Mouse (Mus musculus) thymus, adult 18-20 months (tissue): ENCODE data around the gene Fhit.
A peak's percentile ranks its signal among the peaks of the same experiment; 100 is the strongest.
"Not testable (repeated sequence)": the region's sequence is repeated elsewhere in the genome, so short reads cannot be mapped to it uniquely, and the experiment has no call there.

ENCODE experiments used
- DNase-seq, 2 experiments: peaks; one replicate each; pipeline ENCODE4 v3.0.0; 2022; ENCODE audit warnings: mixed read lengths in 2 of 2

Fhit gene

GRCm38 (mm10) chr14:11161751-11162231 is at the start of gene Fhit:
Fhit (minus strand) TSS chr14:11162035.
- peak; percentile 59 to 72 for DNase-seq

GRCm38 (mm10) chr14:11206786-11207185 is 45.0 kb upstream of the Fhit start:
- no peak for DNase-seq

DNA sequence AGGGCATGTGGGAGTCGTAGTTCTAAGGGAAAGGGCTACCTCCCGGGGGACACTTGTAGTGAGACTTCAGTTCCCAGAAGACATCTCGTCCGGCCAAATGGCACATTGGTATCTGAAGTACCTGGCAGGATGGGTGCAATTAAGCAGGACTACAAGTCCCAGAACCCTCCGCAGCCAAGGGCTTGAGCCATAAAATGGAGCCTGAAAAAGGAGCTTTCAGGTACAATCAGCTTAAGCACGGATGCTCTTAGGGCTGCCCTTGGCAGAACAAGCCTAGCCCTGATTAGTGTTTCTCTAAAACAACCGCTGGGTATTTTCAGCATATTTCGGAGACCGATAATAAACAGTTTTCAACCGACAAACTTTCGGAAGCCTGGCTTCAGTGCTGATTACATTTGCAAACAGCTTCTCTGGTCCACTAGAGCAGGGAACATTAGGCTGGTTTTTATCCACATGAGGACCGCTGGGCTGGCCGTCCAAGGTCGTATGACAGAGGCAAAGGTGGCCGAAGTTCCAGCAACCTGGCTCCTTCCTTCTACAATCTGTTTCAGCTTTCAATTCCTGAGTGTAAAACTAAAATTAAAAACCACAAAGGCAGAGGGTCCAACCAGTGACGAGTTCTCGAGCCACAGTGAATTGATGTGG is 907 bp downstream of the Fhit start:
- peak; percentile 26 to 30 for DNase-seq

- no peak for DNase-seq
Measured at GRCm38 (mm10) chr14:11159641-11160040, 2.2 kb downstream of the Fhit start.

DNA sequence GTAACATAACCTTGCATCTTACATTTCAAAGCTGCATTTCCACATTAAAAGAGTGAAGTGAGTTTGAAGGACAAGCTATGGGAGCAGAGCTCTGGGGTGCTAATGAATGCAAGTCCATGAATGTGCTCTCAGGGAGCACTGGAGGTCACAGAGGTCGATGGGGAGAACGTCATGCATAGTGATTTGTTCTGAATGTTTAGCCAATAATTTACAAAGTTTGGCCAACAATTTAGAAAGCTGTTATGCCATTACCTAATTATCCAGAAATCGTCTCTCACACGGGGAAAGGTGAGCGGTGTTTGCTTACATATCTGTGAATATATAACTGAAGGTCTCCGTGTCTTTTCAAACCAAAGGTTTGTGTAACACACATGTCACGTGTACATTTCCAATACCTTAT is 2.8 kb downstream of the Fhit start:
- DNase-seq: no peak

DNA sequence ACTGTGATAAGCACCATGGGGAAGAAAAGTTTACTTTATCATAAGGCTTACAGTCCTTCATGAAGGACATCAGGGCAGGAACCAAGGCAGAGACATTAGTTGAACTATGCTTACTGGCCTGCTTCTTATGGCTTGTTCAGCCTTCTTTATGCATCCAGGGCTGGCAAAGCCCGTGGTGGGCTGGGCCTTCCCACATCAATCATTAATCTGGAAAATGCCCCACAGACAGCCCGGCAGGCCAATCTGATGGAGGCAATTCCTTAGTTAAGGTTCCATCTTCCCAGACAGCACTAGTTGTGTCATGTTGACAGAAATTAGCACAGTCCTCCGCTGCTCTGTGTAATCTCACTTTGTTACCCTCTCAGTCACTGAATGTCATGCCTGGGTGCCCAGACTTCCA is 4.1 kb downstream of the Fhit start:
- DNase-seq: no peak

DNA sequence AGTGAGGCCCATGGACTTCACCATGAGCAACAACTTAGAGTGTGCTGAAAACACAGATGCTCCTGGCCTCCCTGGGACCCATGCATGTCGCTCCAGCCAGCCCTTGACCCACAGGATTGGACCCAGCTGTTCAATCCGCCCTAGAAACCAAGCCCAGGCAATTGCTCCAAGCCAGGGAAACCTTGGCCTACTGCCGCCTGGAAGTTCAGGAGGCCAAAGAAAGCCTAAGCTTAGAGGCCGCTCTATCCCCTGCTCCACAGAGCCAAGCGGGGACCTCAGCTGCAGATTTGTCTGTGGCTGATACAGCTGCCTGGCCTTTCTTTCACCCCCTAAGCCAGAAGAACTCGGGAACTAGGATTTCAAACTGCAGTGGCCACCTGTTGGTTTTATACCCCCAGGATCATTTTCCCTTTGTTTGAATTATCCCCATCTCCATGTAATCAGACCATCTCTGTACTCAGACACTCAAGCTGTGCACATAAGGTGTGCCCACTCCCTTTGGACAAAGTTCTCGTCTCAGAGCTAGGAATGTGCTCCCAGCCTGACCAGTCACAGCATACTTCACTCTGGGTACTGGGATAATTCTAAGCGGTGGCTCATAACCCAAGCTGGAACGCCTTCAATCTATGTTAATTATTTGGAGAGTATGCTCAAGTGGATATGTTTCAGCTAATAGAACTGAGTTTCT is 10.1 kb downstream of the Fhit start:
- DNase-seq: no peak

- DNase-seq: no peak
Measured at GRCm38 (mm10) chr14:11133787-11134735, 27.8 kb downstream of the Fhit start.

DNA sequence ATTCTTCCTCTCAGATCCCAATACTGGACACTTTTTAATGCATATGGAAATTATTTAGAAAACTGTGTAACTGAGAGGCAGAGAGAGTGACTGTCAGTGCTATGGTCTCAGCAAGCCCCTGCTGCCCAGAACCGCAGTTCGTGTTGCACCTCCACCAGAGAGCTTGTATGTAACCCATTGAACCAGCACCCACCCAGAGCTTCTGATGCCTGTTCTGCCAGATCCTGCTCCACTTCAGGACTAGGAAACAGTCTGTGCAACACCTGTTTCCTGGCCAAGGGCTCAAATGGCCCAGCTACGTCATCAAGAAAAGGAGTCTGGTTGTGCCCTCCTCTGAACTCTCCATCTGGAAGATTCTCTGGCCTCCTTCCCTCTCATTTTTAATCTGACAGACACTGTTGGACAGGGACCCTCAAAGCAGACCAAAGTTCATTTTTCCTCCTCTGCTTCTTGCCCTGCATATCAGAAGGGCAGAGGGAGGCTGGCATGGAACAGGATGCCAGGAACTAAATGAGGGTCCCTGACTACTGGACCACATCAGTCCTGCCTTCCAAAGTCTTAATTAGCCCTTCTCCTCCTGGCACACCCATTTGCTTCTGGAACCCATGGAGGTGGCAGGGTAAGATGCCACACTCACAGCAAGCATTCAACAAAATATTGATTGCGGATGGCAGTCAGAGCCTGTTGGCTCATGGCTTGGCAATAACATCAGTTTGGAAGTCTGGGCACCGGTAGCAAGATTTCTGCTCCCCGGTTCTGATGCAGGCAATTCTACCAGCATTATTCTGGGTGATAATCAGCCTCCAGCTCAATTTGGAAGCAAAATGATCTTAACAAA is 29.0 kb downstream of the Fhit start:
- no peak for DNase-seq

DNA sequence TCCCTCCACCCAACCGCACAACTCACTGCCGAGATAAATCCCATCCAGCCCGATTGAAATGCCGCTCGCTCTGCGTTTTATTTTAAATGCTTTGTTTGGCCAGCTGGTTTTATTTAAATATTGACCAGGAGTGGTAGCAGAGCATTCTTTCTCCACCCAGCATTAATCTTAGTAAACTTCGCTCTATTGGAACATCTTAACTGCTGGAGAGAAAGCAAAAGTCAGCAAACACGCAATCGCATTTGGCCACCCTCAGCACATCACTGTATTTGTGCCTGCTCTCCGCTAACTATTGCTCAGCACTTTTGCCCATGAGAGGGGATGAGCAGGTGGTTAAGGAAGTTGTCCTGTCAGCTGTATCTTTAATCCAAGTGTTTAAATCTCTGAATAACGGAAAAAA is 36.7 kb downstream of the Fhit start:
- no peak for DNase-seq

DNA sequence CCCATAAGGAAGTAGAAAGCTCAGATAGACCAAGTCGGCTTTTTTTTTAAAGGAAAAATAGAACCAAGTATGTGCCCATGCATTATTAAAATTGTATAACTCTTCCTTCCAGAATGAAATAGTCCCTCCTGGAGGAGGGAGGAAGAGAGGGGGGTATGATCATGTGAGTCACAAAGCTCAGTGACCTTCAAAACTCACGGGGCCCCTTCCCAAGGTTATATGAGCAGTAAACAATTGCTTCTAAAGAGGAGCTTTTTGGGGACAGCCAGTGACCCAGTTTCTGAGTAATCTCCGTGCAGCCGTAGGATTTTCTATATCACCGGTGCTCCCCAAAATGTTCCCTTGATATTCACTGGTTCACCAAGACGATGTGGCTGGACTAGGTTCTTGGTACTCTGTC is 42.8 kb downstream of the Fhit start:
- DNase-seq: no peak

- DNase-seq: no peak
Measured at GRCm38 (mm10) chr14:11085596-11085995, 76.2 kb downstream of the Fhit start.

GRCm38 (mm10) chr14:11083946-11084345 is 77.9 kb downstream of the Fhit start:
- no peak for DNase-seq

DNA sequence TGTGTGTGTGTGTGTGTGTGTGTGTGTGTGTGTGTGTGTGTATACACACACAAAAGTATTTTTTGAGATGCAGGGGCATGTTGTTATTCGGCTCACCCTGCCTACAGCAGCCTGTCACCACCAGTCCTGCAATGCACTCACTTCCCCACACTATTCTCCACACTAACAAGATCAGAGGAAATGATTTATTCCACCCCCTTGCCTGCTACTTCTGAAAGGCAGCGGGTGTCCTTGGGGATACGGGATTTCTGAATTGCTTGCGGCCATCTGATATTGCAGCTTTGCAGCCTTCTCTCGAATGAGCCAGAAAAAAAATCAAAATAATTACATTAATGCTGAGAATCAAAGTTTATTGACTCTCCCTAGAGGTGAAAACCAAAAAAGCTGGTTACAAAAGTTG is 78.4 kb downstream of the Fhit start:
- no peak for DNase-seq

GRCm38 (mm10) chr14:11063594-11063993 is 98.2 kb downstream of the Fhit start:
- no peak for DNase-seq

GRCm38 (mm10) chr14:11060221-11060620 is 101.6 kb downstream of the Fhit start:
- no peak for DNase-seq

DNA sequence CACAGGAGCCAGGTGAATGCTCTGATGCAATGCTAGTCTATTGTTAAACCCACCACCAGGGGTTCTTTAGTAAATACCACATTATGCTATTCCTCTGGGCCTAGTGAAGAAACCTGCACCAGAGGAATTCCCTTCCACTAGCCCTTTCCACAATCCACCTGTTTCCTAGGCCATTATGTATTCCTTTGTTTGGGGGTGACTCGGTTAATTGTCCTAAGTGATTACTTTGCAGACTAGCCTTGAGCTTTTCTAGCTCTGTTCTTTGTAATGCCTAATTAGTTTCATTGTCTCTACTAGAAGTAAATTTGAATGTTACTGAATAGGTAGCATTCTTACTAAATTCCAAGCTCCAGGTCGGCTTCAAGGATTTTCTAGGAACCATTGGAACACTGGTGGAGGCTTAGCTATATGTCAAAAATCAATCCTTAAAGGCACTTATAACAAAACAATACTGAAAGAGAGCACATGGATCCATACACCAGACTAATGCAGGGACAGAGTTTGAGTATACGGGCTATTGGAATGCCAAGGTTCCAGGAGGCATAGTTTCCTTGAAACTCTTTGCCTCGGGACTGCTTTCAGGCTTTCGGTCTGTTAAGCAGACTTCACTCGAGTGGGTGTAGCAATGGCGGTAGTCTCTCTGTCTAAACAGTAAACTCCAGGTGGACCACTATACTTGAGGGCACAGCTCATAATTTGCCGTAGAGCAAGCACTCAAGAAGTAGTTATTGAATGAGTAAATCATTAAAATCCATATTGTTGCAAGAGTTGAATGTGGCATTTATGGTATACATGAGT is 122.1 kb downstream of the Fhit start:
- DNase-seq: not testable (repeated sequence)

GRCm38 (mm10) chr14:11021391-11021790 is 140.4 kb downstream of the Fhit start:
- DNase-seq: no peak

- DNase-seq: no peak
Measured at GRCm38 (mm10) chr14:10978651-10979050, 183.2 kb downstream of the Fhit start.

GRCm38 (mm10) chr14:10941647-10942046 is 220.2 kb downstream of the Fhit start:
- no peak for DNase-seq

DNA sequence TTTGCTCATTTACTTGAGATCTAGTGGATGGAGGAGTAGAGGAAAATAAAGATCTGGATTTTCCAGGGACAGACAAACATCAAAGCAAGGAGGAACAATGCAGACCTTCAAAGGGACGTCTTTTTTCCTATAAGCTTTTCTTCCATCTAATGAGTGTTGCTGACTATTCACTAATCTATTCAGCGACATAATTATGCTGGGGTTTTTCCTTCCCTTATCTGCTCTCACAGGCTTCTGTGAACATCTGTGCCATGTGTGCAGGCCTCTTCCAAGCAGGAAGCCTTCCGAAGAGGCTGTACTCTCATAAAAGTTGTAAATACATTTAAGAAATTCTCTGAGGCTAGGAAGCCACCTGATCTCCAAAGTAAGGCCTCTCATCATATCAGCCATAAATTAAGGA is 228.2 kb downstream of the Fhit start:
- no peak for DNase-seq
